Mouse (Mus musculus) left cerebral cortex, adult 9 months (tissue): Measurements from ENCODE around the gene Ndufaf2.

Experiments
- DNase-seq, 2 experiments: peaks; one replicate each; pipeline ENCODE4 v3.0.0; 2022; ENCODE audit warnings: low spot score in 2 of 2

The Ndufaf2 gene

DNA sequence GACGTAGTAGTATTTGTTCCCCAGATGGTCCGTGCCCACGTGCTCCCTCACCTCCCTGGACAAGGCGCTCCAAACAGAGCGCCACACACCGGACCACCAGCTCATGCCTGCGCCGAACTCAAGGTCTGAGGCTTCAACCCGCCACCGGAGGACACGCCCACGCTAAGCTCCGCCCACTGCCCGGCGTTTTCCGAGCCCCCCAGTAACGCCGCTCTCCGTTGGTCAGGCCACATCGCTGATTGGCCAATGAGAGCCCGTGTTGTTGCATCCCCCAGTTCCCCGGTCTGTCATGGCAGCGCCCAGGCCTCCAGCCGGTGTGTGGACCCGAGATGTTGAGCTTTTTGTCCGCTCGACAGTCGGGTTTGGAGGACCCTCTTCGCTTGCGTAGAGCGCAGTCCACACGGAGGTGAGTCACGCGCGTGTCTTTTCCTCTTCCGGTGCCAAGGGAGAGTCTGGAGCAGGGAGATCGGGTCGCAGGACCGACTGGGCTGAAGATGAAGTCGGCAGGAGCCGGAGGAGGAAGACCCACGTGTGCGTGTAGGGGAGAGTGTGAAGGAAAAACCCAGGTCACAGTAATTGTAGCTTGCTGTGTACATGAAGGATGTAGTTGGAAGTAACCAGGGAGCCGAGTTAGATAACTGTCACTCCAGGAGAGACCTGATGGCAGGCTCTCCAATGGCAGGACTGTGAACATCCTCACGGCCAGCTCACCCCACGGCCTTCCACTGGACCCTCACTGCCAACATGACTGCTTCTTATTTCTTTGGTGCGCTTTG, at the start of gene Ndufaf2, which contains the start of gene Ercc8:
Ndufaf2 (minus strand) TSS at position 159 of the 776 bp plus-strand sequence.
Ercc8 (plus strand) TSS at position 267 of the 776 bp plus-strand sequence.
- peak; percentile 80 to 97 for DNase-seq

DNA sequence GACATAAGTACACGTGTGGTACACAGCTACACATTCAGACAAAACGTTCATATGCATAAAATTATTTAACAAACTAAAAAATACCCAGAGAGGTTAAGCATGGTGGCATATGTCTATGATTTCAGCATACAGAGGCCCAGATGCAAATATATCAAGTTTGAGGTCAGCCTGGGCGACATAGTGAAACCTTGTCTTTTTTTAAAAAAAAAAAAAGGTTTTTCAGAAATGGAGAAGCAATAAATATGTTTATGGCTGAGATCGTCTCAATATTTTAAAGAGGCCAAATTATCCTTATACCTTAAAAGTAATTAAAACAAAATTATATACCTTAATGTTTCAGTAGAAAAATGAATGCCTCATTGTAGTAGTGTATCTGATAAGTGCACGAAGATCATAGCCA, 49.7 kb upstream of the Ndufaf2 start:
- no peak for DNase-seq

DNA sequence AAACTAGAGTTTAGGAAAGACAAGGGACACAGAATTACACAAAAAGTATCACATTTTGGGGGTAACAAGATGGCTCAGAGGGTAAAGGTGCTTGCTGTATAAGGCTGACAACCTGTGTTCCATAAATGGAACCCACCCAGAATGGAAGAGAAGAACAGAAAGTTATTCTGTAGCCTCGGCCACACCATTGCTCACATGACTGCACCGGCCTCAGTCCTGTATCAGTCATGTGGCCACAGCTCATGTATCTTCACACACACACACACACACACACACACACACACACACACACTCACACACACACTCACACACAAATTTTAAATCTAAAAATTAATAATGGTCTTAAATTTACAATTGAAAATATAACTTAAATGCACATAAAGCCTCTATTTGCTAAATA, 49.0 kb upstream of the Ndufaf2 start:
- DNase-seq = no peak

DNA sequence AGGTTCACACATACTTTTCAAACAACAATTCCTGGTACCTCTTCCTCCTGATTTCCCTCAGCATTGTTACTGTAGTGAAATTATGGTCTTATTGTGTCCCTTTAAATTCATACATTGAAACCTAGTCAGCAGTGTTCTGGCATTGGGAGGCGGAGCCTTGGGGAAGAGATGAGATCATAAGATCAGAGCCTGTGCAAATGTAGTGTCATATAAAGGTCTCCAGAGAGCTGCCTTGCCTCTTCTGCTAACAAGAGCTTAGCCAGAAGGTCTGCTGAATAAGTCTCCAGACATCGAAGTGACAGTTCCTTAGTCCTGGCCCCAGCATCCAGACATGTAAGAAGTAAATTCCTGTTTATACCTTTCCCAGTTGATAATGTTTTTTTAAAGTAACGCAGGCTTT, 46.4 kb upstream of the Ndufaf2 start:
- DNase-seq = no peak

DNA sequence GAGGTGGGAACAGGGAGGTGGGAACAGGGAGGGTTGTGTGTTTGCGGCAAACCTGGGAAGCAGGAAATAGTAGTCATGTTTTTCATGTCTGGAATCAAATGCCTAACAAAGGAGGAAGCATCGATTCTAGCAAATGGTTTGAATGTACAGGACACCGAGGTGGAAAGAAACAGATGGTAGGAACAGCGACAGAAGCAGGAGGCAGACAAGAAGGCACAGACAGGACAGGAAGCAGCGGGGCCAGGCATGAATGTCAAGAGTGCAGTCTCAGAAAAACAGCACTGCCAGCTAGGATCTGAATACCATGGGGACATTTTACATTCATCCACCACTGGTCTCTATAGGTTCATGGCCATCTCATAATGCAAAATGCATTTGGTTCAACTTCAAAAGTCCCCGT, 37.1 kb upstream of the Ndufaf2 start:
- DNase-seq = no peak

DNA sequence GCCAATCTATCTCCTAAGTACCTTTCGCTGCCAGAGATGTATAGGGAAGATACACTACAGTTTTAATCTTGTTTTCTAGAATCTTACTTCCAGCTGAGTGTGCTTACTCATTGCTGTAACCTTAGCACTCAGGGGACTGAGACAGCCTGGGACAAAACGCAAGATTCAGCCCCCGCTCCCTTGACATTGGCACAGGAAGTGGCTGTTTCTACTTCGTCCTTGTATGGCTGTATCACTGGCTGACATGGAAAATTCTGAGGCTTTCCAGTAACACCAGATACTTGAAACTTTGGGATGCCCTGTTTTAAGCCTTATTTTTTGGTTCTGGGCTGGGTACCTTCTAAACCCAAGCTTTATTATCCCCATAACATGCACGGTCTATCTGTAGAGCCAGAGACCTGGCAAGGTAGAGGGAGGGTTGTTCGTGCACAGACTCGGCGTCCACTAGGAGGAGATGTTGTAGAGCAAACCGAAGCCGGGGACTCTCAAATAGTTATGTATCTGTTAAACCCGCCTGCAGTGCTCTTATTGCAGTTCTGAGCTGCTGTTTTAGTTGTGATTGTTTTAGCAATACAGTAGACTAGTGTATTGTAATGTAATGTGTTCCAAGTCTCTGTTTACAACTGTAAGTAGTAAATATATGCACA, 32.8 kb upstream of the Ndufaf2 start:
- peak in 1 of 2 experiments; percentile 69 for DNase-seq

DNA sequence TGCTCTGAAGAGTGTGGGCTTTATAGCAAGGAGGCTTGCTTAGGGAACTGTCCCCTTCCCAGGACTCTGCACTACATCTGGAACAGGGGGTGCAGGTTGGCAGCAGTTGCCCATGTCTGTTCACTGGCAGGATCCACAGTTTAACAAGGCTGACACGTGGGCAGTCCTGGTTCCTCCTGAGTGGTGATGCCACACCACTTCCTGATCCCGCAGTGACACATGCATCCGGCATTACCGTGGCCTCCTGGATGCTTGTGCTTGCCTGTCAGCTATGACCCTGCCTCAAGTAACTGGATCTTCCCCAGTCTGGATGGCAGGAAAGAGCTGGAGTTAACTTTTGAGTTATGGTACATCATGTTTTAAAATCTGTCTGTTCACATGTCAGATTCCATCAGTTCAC, 29.6 kb upstream of the Ndufaf2 start:
- DNase-seq = no peak

DNA sequence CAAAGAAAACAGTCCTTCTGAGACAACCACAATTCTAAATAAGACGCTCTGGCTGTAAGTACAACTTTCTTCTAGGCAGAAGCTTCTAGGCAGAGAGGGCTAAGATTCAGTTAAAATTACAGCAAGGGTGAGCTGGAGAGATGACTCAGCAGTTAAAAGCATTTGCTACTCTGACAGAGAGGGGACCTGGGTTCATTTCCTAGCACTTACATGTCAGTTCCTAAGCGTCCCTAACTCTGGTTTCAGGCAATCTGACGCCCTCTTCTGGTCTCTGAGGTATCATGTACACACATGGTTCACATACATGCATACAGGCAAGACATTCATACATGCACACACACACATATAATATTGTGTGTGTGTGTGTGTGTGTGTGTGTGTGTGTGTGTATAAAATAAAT, 27.1 kb upstream of the Ndufaf2 start:
- no peak for DNase-seq

DNA sequence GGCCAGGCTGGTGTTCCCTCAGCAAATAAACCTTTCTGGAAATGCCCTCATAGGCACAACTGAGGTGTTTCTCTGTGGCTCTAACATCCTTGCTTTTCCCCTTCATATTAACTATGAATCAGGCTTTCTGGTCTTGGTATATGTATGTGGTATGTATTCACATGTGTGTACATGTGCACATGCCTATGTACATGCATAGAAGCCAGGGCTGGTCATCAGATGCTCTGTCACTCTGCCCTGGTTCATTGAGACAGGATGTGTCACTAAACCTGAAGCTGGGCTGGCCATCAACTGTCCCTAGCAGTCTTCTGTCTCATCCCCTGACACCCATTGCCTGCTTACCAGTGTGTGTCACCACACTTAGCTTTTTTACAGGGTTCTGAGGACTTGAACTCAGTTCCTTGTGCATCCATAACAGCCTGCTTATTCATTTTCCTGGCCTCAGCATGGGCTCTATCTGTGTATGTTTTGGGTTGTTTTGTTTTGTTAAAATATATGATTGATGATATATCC, 26.4 kb upstream of the Ndufaf2 start:
- no peak for DNase-seq

DNA sequence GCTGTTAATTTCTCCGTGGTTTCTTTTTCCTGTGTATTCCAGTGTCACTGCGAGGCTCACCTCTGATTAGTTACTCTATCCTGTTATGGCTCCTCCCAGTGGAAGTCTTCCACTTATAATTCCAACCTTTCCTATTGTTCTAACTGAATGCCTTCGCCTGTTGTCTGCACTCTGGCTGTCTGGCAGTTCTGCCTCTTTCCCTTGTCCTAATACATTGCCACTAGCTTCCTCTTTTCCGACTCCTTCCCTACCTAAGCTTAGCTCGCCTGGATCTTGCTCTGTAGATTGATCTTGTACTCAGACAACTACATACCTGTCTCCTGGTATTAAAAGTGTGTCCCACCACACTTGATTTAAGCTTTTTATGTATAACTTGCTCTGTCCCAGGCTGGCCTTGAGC, 22.4 kb upstream of the Ndufaf2 start:
- no peak for DNase-seq

DNA sequence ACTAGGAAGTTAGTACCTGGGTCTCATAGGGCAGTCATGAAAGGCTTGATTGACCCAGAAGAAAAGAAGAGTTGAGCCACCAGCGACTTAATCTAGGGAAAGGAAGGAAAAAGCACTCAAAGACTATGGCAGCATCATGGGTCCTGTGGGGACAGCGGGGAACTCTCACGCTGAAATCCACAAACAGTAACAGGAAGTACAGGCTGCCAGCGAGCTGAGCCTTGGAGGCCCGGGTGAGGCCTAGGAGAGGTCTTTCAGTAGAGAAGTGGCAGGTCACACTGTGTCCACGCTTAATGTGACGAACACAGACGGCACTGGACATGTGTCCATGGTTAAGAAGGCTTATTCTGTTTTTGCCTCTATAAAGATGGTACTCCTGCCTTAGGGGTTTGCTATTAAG, 21.2 kb upstream of the Ndufaf2 start:
- DNase-seq = no peak

DNA sequence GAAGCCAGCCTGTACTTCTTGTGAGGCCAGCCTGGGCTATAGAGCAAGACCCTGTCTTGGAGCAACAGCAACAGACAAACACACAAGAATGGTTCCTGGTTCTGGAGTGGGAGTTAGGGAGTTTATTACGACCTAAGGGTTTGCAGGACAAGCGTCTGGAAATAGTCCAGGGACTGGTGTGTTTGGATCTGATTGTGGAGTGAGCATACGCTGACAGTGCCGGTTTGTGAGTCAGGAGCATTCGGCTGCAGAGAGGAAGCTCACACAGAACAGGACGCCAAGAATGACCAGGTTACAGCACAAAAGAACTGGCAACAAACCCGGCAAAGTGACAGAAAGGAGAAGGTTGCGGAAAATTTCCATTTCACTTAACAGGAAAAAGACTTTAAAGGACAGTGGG, 12.1 kb upstream of the Ndufaf2 start:
- no peak for DNase-seq

DNA sequence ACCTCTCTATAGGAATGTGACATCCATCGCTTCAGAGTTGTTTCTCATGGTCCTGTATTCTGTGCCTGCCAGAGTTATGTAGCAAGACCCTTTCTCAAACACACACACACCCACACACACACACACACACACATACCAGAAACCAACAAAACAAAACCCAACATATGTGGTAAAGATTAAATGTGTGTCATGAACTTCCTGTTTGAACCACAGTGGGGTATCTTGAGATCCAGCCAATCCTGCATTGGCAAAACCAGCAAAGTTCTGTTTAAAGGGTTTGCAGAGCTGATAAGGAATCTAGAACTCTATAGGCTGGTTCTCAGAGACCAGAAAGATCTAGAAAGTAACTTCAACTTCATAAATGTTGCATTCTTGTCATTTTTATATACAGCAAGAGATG, 11.6 kb upstream of the Ndufaf2 start:
- no peak for DNase-seq

DNA sequence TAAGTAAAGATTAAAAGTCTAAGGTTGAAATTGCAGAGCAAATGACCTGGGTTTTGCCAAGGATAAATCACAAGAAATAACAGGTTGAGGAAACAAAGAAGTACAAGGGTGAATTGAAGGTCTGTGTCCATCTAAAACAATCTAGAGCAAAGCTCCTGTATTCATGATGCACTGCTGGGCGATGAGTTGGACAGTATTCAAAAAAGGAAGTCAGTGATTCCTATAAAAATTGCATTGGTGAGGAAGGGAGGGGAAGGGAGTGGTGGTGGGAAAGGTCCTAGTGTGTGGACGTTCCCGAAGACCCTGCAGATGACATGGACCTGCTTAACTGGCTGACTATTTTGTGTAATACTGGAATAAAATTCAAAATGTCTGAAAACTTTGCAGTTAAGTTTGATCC, 6.2 kb upstream of the Ndufaf2 start:
- DNase-seq = no peak

DNA sequence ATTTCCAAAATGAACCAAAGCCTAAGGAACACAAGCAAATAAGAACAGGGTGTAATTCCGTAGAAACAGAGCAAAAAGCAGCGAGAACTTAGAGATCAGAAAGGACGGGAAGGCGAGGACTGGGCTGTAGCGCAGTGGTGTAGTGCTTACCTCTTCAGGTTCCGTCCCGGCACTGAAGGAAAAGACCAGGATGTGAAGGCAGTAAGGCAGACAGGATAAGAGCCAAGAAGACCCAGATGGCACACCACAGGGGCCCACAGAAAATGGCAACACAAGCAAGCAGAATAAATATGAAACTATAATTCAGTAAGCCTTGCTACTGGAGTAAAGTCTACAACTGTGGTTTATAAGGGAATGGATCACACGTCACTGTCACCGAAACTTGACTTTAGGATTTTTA, 5.5 kb upstream of the Ndufaf2 start:
- DNase-seq = no peak

DNA sequence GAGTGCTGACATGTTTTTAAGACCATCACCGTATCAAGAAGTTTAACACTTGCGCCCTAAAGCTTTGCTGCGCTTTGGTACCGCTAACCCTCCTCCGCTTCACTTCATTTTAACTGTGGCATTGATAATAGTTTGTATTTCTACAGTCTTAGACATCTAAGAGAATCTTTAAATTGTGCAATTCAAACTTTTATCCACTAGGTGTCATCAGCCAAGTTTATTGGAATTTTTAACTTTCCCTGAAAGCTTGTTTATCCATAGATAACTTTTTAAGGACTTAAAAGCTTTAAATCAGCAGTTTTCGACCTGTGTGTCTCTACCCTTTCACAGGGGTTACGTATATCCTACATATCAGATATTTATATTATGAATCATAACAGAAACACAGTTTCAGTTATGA, 1.5 kb upstream of the Ndufaf2 start:
- no peak for DNase-seq

DNA sequence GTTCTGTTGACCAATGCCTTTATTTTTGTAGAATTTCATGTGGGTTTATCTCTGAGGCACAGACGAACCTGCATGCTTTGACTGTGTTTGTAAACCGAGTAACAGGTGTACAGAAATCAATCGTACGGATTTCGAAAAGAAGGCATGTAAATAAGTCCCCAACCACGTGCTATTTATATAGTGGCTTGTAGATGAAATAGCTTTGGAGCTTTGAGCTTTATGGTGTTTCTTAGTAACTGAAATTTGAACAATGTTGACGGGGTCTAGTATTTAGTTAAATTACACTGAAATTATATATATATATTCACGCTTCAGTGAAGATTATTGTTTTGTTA, 785 bp upstream of the Ndufaf2 start:
- DNase-seq = no peak

DNA sequence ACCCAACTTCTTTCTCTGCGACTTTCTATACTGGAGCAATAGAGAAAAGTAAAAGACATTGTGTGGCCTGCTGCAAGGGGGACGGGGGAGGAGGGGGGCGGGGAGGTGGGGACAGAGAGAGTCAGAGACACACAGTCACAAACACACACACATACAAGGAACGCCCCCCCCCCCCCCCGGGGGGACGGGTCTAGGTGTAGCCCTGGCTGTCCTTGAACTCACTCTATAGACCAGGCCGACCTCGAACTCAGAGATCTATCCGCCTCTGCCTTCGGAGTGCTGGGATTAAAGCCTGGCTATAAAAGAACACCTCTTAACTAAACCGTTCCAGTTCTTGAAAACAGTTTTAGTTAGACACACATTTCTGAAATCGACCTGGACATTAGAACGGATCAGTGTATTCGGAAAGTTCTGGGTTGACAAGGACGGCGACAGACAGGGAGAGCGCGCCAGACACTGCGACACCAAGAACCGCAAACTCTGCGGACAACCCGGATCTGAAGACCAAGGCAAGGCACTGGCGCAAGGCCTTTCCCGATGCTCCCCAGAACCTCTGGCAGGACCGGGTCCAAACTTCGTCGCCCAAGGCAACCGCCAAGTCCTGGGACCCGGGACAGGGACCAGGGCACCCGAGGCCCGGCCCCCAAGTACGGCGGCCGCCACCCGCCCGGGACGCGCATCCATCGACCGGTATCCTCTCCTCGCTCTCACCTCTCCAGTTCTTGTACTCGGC, 525 bp downstream of the Ndufaf2 start:
- no peak for DNase-seq

DNA sequence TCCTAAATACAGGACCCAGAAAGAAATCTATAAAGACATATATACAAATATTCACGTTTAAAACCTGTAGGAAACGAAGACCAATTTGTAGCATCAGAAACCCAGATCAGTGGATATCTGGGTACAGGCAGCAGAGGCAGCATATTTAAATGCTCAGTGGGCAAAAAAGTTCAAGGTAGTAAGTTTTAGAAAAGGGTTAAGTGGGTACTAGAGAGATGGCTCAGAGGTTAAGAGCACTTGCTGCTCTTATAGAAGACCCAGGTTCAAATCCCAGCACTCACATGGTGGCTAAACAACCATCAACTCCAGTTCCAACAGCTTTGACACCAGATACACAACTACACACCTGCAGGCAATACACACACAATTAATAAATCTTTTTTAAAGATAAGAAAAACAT, 1.3 kb downstream of the Ndufaf2 start:
- no peak for DNase-seq

DNA sequence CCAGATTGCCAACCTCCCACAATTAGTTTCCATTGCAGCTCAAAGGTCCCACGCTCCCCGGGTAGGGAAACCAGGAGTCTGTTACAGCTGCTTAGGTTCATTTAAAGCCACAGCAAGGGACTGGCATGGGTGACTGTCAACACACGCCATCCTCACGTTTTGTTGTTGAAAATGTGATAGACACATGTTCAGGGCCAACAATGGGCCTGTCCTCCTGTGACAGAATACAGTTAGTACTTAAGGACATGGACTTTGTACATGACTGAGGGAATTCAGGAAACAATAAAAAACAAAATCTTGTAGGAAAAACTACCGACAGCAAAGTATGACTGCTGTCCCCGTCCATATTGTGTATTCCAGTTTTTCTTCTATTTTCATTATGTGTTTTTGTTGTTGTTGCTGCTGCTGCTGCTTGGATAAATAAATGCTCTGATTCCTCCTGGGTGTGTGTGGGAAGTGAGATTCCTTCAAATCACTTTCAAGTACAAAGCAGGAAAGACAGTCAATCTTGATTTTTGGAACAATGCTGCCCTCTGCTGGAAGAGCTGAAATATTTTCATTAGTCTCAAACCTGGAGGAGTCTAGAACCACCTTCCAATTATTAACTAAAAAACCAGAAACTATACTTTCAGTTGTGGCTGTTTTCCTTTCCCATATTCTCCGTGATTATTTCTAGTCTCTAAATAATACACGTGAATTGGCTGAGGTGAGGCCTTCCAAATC, 5.6 kb downstream of the Ndufaf2 start:
- peak in 1 of 2 experiments; percentile 53 for DNase-seq

DNA sequence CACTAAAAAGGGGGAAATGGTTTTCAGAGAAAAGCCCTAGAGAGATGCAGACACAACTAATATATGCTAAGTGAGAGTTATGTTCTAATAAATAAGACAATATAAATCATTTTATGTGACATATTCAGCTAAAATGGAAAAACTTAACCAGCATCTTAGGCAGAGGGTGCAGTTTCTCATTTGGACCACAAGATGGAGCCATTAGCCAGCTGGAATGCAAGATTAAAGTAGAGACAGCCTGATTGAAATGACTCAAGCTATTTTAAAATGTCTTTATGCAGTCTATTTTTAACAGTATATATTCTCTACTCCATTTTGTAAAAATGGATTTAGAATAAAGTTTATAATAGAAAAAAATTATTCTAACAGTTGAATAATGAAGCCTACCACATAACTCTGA, 6.6 kb downstream of the Ndufaf2 start:
- no peak for DNase-seq

DNA sequence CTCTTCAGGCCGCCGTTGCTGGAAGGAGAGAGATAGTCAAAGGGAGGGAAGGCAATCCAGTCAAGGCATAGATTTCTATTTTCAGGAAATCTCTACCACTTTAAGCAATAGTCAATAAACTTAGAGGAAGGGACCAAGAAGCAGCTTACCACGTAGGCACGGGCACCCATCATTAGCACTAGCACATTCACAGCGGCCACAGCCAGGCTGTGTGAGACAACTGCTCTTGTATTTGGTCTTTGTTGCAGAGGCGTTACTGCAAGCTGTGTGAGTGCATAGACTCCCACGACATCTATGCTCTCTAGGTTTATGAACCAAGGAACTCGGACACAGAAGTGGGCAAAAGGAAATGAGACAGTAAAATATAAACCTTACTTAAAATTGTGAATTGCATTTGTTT, 14.3 kb downstream of the Ndufaf2 start:
- no peak for DNase-seq
